Mouse (Mus musculus) embryonic fibroblast, embryonic 13.5 days (primary cell): ENCODE results near the gene Irf8.

Experiments
- CTCF ChIP-seq: IDR thresholded peaks from 2 replicates; pipeline ENCODE4 v1.5.1; 2011; ENCODE audit warnings: mild to moderate bottlenecking, control low read depth, low read length, moderate library complexity, borderline replicate concordance; ENCODE audit not compliant: insufficient read depth
- POLR2A ChIP-seq: IDR thresholded peaks from 2 replicates; pipeline ENCODE4 v1.6.1; 2011; ENCODE audit warnings: low read depth, mild to moderate bottlenecking, control low read depth, low read length, moderate library complexity

DNA sequence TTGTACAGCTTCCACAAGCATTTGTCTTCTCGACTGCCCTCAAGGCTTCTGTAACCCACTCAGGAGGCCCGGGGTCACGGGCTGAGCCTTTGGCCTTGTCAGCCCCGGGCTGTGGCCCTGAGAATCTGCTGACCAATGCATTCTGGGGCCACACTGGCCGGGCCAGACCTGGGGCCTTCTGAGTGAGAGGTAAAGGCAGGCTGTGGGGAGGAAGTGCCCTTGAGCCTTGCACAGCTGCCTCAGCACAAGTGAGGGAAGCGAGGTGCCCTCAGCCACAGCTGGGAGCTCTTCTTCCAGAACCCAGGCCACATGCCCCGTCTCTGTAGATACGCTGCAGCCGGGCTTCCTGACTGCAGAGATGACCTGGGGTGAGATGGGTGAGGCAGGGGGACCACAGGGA, 14.5 kb downstream of the Irf8 start:
- TF ChIP-seq CTCF (no peak), POLR2A (no peak)
